Mouse (Mus musculus): ENCODE measurements around the gene Zfp1. TPM values are rescaled to one million over a fixed set of nuclear protein-coding genes. Genes with fewer than 3 reads are reported as not detected.

Zfp1 gene
- 25.1 and 25.5 TPM in 2 replicates for polyA plus RNA-seq (2015; fragmentation: Nextera tagmentation; extraction: Ambion mirVana)

DNA sequence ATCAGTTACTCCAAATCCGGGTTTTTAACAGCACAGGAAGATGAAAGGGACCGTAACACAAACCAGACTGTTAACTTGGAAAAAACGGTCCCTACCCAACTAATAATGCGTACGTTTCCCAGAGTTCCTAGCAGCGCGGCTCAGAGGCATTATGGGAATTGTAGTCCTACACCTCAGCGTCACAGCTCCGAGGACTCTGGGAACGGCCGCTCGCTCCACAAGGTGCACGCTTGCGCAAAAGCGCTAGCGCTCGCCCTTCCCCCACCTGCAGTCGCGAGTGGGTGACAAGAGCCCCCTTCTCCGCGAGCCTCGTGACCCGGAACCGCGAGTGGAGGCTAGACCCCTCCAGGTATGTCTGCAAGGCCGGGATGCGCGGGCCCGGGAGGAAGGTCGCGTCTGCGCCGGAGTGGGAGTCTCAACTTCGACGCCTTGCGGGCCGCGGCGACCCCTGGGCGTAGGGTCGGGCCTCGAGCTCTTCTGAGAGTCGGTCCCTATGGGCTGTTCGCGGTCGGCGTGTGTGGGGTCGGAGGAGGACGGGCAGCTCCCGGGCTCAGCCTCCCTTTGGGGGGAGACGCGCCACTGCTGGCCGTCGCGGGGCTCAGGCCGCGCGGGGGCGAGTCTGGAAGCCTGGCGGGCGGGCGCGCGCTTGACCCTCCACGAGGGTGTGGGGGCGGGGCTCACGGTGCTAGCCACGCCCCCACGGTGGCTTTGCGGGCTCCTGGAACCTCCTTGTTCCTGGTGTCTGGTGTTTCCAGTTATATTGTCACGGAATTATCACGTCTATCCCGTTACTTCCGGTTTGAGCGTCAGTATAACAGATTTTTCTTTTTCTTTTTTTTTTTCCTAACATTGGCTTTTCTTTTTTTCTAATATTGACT is at the start of gene Zfp1:
Zfp1 (plus strand) TSS at position 138 of the 878 bp plus-strand sequence.
- peak within 1 kb of the TSS; percentile 78 for H3K4me2 ChIP-seq (ENCODE audit: low read length)
- no peaks in the 10 kb centered on the region for H3K27me3 ChIP-seq (replicated peaks; ENCODE audit: control insufficient read depth, insufficient read depth, low read length)
- H3K4me3 ChIP-seq (ENCODE audit: low read length), result peak within 1 kb of the TSS; percentile 94
- peaks cover 5% of the 10 kb centered on the region for H3K4me1 ChIP-seq (ENCODE audit: control insufficient read depth, insufficient read depth, low read depth, low read length)
- under 1% methylated on average over 68 of the region's 75 CpGs for WGBS
- no peaks in the 10 kb centered on the region for H3K9me3 ChIP-seq (ENCODE audit: control insufficient read depth, low read length)
- H3K27ac ChIP-seq (ENCODE audit: low read depth, low read length), result peak within 1 kb of the TSS; percentile 98
- ATAC-seq, result peak; percentile 99
- no peaks in the 10 kb centered on the region for H3K36me3 ChIP-seq (ENCODE audit: control insufficient read depth, insufficient read depth, low read length)
- H3K9ac ChIP-seq (ENCODE audit: low read depth, low read length), result peak within 1 kb of the TSS; percentile 98

DNA sequence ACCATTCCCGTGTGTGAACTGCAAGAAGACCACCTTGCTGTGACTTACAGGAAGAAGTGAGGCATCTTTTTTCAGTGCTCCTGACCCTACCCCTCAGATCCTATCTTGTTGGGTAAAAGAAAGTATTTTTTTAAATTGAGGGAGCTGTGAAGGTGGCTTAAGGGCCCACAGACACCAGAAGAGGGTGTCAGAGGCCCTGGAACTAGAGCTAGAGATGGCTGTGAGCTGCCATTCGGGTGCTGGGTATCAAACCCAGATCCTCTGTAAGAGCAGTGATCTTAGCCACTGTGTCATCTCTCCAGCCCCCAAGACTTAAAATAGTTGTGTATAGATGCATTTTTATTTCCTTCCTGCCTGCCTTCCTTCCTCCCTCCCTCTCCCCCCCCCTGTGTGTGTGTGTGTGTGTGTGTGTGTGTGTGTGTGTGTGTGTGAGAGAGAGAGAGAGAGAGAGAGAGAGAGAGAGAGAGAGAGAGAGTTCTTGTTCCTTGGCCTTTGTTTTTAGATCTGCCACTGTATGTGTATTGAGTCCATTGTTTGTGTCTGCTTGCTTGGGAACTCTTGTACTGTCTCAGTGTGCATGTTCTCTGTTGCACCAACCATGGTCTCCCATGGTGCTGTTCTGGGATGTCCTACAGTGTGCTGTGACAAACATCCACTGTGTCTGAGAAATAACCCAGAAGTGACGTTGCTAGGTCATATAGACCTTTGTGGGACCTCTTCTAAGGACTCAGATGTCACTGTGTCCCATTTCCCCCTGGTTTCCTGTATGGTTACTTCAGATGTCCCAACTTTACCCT is 49.0 kb upstream of the Zfp1 start:
- Histone ChIP-seq H3K36me3 (ENCODE audit: control insufficient read depth, insufficient read depth, low read length) (no peaks in the 10 kb centered on the region), H3K4me3 (ENCODE audit: low read length) (no peak overlapping the region), H3K9me3 (ENCODE audit: control insufficient read depth, low read length) (no peaks in the 10 kb centered on the region), H3K9ac (ENCODE audit: low read depth, low read length) (no peak overlapping the region), H3K4me2 (ENCODE audit: low read length) (no peak overlapping the region), H3K27me3 (replicated peaks; ENCODE audit: control insufficient read depth, insufficient read depth, low read length) (no peaks in the 10 kb centered on the region), H3K4me1 (ENCODE audit: control insufficient read depth, insufficient read depth, low read depth, low read length) (peaks cover 27% of the 10 kb centered on the region), H3K27ac (ENCODE audit: low read depth, low read length) (no peak overlapping the region)
- 88% methylated on average over 3 of the region's 3 CpGs for WGBS
- ATAC-seq, result no peak

DNA sequence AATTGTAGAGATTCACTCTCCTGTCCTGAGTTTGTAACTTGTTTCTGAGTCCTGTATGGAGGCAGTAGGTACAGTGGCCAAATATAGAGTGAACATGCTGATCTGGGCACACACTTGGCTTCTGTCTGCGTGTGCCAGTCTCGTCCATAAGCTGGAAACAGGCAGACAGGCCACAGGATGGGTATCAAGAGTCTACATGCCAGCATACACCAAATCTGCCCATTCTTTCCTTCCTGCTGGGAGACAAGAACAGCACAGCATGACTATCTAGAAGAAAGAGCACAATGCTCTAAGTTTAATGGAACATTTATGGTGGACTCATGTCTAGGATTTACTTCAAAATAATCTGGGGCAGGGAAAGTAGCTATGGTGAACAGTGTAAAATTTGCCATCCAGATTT is 48.2 kb upstream of the Zfp1 start:
- peaks cover 27% of the 10 kb centered on the region for H3K4me1 ChIP-seq (ENCODE audit: control insufficient read depth, insufficient read depth, low read depth, low read length)
- H3K27ac ChIP-seq (ENCODE audit: low read depth, low read length), result no peak overlapping the region
- no peaks in the 10 kb centered on the region for H3K36me3 ChIP-seq (ENCODE audit: control insufficient read depth, insufficient read depth, low read length)
- H3K9ac ChIP-seq (ENCODE audit: low read depth, low read length), result no peak overlapping the region
- H3K4me2 ChIP-seq (ENCODE audit: low read length), result no peak overlapping the region
- no peak for ATAC-seq
- no peaks in the 10 kb centered on the region for H3K27me3 ChIP-seq (replicated peaks; ENCODE audit: control insufficient read depth, insufficient read depth, low read length)
- WGBS, result 63% methylated on average over 2 of the region's 2 CpGs
- no peak overlapping the region for H3K4me3 ChIP-seq (ENCODE audit: low read length)
- H3K9me3 ChIP-seq (ENCODE audit: control insufficient read depth, low read length), result no peaks in the 10 kb centered on the region

DNA sequence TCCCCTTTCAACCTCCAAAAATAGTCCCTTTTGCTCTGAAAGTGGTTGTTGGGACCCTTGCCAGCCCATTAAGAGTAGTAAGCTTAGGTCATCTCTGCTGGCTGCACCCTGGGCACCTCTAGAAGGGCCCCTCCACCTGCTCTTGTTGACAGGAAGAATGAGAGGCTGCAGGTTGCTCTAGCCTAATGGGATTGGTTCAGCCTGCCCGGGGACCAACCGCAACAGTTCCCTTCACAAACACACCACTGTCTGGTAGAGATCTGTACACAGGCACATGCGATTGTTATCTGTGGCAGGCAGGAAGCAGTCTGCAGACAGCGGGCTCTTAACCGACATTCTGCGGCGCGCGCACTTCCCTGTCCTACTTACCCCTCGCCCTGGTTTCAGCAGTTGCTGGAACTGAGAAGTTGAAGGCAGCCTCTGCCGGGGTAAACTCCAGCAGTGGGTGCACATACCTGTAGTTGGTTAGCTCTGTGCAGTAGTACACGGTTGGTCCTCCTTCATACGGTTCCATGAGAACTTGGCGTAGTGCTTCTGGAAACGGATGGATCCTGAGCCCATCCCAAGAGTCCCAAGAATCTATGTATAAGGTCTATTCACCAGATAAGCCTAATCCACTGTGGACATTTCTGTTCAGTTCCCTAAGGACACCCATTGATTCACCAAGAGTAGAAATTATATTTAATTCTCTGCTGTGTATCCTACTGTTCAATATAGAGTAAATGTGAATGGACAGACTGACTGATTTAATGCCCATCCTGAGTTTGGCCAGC is 47.3 kb upstream of the Zfp1 start:
- Histone ChIP-seq H3K27ac (ENCODE audit: low read depth, low read length) (peak overlapping the region; percentile 3; the same call in 1 of the 2 replicates), H3K9me3 (ENCODE audit: control insufficient read depth, low read length) (no peaks in the 10 kb centered on the region), H3K27me3 (replicated peaks; ENCODE audit: control insufficient read depth, insufficient read depth, low read length) (no peaks in the 10 kb centered on the region), H3K36me3 (ENCODE audit: control insufficient read depth, insufficient read depth, low read length) (no peaks in the 10 kb centered on the region), H3K4me3 (ENCODE audit: low read length) (no peak overlapping the region), H3K4me2 (ENCODE audit: low read length) (no peak overlapping the region), H3K9ac (ENCODE audit: low read depth, low read length) (no peak overlapping the region), H3K4me1 (ENCODE audit: control insufficient read depth, insufficient read depth, low read depth, low read length) (peaks cover 27% of the 10 kb centered on the region)
- 89% methylated on average over 15 of the region's 15 CpGs for WGBS
- ATAC-seq, result peak; percentile 40; the same call in 1 of the 2 replicates

DNA sequence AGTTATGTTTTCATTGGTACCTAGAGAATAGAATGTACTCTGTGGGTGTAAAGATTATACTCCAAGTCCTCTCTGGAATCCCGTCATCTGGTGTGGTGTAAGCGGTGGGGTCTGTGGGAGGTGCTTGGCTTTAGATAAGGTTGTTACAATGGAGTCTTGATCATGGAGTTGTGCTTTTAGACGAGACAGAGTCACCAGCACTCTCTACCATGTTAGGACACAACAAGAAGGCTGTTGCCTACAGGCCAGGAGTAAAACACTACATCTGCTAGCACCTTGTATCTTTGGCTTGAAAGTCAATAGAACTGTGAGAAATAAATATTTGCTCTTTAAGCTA is 46.7 kb upstream of the Zfp1 start:
- no peak overlapping the region for H3K9ac ChIP-seq (ENCODE audit: low read depth, low read length)
- peak overlapping the region; percentile 54; the same call in 1 of the 2 replicates for H3K27ac ChIP-seq (ENCODE audit: low read depth, low read length)
- H3K4me3 ChIP-seq (ENCODE audit: low read length), result no peak overlapping the region
- H3K4me2 ChIP-seq (ENCODE audit: low read length), result no peak overlapping the region
- WGBS, result 61% methylated on average over 3 of the region's 3 CpGs
- H3K36me3 ChIP-seq (ENCODE audit: control insufficient read depth, insufficient read depth, low read length), result no peaks in the 10 kb centered on the region
- H3K27me3 ChIP-seq (replicated peaks; ENCODE audit: control insufficient read depth, insufficient read depth, low read length), result no peaks in the 10 kb centered on the region
- no peak for ATAC-seq
- H3K4me1 ChIP-seq (ENCODE audit: control insufficient read depth, insufficient read depth, low read depth, low read length), result peaks cover 27% of the 10 kb centered on the region
- H3K9me3 ChIP-seq (ENCODE audit: control insufficient read depth, low read length), result no peaks in the 10 kb centered on the region

DNA sequence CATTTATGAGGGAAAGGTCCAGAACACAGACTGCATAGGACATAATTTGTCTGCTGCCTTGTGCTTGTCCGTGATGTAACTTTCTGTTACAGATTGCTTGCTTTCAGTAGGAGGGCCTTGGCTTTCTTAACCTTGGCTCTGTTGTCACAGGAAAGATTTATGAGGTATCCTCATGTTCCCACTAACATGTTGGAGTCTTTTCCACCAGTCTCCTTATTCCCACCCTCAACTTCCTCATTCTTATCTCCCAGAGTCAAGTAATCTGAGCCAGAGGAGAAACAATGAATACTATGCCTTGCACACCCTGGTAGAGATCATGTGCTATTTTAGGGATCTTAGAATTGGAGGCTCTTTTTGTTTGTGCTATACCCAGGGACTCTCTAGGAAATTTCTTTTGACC is 45.9 kb upstream of the Zfp1 start:
- Histone ChIP-seq H3K9ac (ENCODE audit: low read depth, low read length) (no peak overlapping the region), H3K4me2 (ENCODE audit: low read length) (no peak overlapping the region), H3K4me1 (ENCODE audit: control insufficient read depth, insufficient read depth, low read depth, low read length) (peaks cover 25% of the 10 kb centered on the region), H3K27ac (ENCODE audit: low read depth, low read length) (peak overlapping the region; percentile 60), H3K27me3 (replicated peaks; ENCODE audit: control insufficient read depth, insufficient read depth, low read length) (no peaks in the 10 kb centered on the region), H3K9me3 (ENCODE audit: control insufficient read depth, low read length) (no peaks in the 10 kb centered on the region), H3K4me3 (ENCODE audit: low read length) (no peak overlapping the region), H3K36me3 (ENCODE audit: control insufficient read depth, insufficient read depth, low read length) (no peaks in the 10 kb centered on the region)
- WGBS, result 64% methylated on average over 1 of the region's 1 CpGs
- ATAC-seq, result no peak

DNA sequence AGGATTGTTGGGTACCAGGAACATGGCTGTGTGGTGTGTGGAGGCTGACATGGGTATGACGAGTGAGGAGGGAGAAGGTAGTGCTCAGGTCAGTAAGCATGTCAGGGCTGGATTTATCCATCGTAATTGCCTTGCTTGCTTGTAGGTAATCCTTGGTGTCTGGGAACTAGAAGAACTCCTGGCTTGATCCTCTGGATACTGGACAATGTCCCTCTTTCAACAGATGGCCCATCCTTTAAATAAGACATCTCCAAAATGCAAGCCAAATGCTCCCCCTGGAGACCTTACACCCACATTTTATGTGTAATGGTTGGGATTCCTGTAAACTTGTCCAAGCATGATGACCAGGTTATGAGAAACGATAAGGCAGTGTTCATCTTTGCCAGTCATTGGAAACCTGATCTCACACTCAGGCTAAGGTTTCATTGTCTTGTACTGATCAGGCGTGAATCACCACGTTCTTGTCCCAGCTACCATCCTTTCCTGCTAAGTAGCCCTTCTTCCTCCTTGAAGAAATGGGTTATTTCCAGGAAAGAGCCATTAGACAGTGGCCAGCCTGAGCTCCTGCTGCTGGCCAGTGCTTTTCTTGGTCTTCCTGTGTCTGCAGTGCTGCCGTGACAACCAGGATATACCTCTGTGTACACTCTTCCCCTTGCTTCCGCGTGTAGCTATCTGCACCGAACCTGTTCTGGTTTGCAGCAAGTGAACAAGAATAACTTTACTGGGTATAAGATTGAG is 43.3 kb upstream of the Zfp1 start:
- Histone ChIP-seq H3K4me1 (ENCODE audit: control insufficient read depth, insufficient read depth, low read depth, low read length) (peaks cover 18% of the 10 kb centered on the region), H3K9ac (ENCODE audit: low read depth, low read length) (no peak overlapping the region), H3K27ac (ENCODE audit: low read depth, low read length) (no peak overlapping the region), H3K27me3 (replicated peaks; ENCODE audit: control insufficient read depth, insufficient read depth, low read length) (no peaks in the 10 kb centered on the region), H3K4me2 (ENCODE audit: low read length) (no peak overlapping the region), H3K4me3 (ENCODE audit: low read length) (no peak overlapping the region), H3K36me3 (ENCODE audit: control insufficient read depth, insufficient read depth, low read length) (no peaks in the 10 kb centered on the region), H3K9me3 (ENCODE audit: control insufficient read depth, low read length) (no peaks in the 10 kb centered on the region)
- WGBS, result 83% methylated on average over 9 of the region's 9 CpGs
- no peak for ATAC-seq

DNA sequence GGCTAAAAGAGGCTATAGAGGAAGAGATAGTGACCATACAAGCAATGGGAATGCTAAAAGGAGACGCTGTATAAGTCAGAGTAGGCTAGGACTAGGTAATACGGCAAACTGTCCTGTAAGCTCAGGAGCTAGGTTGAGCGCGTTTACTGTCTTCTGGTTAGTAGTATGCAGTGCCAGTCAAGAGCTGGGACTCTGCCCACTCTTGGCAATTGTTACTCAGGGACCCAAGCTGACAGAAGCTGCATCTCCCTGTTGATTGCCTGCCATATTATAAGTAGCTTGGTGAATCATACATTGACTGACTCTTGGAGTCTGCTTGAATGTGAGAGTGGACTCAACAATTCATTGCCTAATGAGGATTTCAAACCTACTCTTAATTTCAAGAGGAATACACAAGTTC is 41.2 kb upstream of the Zfp1 start:
- Histone ChIP-seq H3K4me1 (ENCODE audit: control insufficient read depth, insufficient read depth, low read depth, low read length) (peaks cover 8% of the 10 kb centered on the region), H3K27ac (ENCODE audit: low read depth, low read length) (no peak overlapping the region), H3K27me3 (replicated peaks; ENCODE audit: control insufficient read depth, insufficient read depth, low read length) (no peaks in the 10 kb centered on the region), H3K4me2 (ENCODE audit: low read length) (no peak overlapping the region), H3K9ac (ENCODE audit: low read depth, low read length) (no peak overlapping the region), H3K4me3 (ENCODE audit: low read length) (no peak overlapping the region), H3K36me3 (ENCODE audit: control insufficient read depth, insufficient read depth, low read length) (no peaks in the 10 kb centered on the region), H3K9me3 (ENCODE audit: control insufficient read depth, low read length) (no peaks in the 10 kb centered on the region)
- WGBS, result 97% methylated on average over 4 of the region's 4 CpGs
- no peak for ATAC-seq

Data from hindbrain, embryonic 16.5 days (tissue).